Mouse (Mus musculus) lung, embryonic 14.5 days (tissue): ENCODE measurements around the gene Klra1. TPM values are rescaled to one million over a fixed set of nuclear protein-coding genes. Genes with fewer than 3 reads are reported as not detected.
"Not testable (repeated sequence)": the region's sequence is repeated elsewhere in the genome, so short reads cannot be mapped to it uniquely, and the experiment has no call there.

Experiments
- ATAC-seq: fragments of 200-750 bp; cut with Nextera tagmentation; 2 replicates; pipeline ENCODE4 v1.8.0; 2017; ENCODE audit warnings: mild to moderate bottlenecking, moderate TSS enrichment, moderate library complexity; ENCODE audit not compliant: insufficient read depth
- DNase-seq: peaks from one replicate; pipeline ENCODE4 v3.0.0-alpha.2; 2015
- H3K27ac ChIP-seq: fragments of 300-500 bp; sonication (generic); 2 replicates; pipeline ENCODE4 v1.5.1; 2014; ENCODE audit warnings: low read depth, mild to moderate bottlenecking, moderate library complexity
- H3K27me3 ChIP-seq: fragments of 300-500 bp; sonication (generic); 2 replicates; pipeline ENCODE4 v1.6.1; 2014; ENCODE audit warnings: low read length, control low read depth; ENCODE audit not compliant: insufficient read depth
- H3K36me3 ChIP-seq: fragments of 300-500 bp; sonication (generic); 2 replicates; pipeline ENCODE4 v1.6.1; 2014; ENCODE audit warnings: control low read depth; ENCODE audit not compliant: insufficient read depth
- H3K4me1 ChIP-seq: fragments of 300-500 bp; sonication (generic); 2 replicates; pipeline ENCODE4 v1.6.1; 2014; ENCODE audit warnings: antibody characterized with exemption, control low read depth; ENCODE audit not compliant: insufficient read depth
- H3K4me2 ChIP-seq: fragments of 300-500 bp; sonication (generic); 2 replicates; pipeline ENCODE4 v1.6.1; 2014; ENCODE audit warnings: mild to moderate bottlenecking
- H3K4me3 ChIP-seq: fragments of 300-500 bp; sonication (generic); 2 replicates; pipeline ENCODE4 v1.5.1; 2014; ENCODE audit warnings: low read depth, low read length
- H3K9ac ChIP-seq: fragments of 300-500 bp; sonication (generic); 2 replicates; pipeline ENCODE4 v1.6.1; 2014
- H3K9me3 ChIP-seq: fragments of 300-500 bp; sonication (generic); 2 replicates; pipeline ENCODE4 v1.6.1; 2016; ENCODE audit warnings: low read depth, low read length, control low read depth
- CTCF ChIP-seq: IDR thresholded peaks from 2 replicates; pipeline ENCODE4 v1.5.1; 2016; ENCODE audit warnings: antibody characterized with exemption, low read depth
- WGBS: fragments of 180-500 bp; shearing (Covaris S2); extraction: QIAGEN DNeasy Blood & Tissue Kit; methylation state at CpG from one replicate; pipeline ENCODE4 v1.1.7; 2014; 5-methylcytosine and 5-hydroxymethylcytosine counted together
- polyA plus RNA-seq: library from polyadenylated mRNA; unstranded; fragments of >200 nt; fragmentation: Nextera tagmentation; extraction: Ambion mirVana; gene quantifications from 2 replicates; pipeline ENCODE4 v1.2.1, GENCODE M21; 2014

The Klra1 gene
- not detected in 2 replicates for polyA plus RNA-seq

- H3K4me3 ChIP-seq, result no peak within 1 kb of the TSS
- TF ChIP-seq CTCF, result no peak
- H3K27me3 ChIP-seq, result no peaks in the 10 kb centered on the region
- H3K27ac ChIP-seq, result no peak within 1 kb of the TSS
- H3K4me1 ChIP-seq, result no peaks in the 10 kb centered on the region
- ATAC-seq (no peak), DNase-seq (no peak)
- WGBS, result 81% methylated on average over 2 of the region's 2 CpGs
- H3K4me2 ChIP-seq, result no peak within 1 kb of the TSS
- H3K9me3 ChIP-seq, result no peaks in the 10 kb centered on the region
- no peak within 1 kb of the TSS for H3K9ac ChIP-seq
- H3K36me3 ChIP-seq, result no peaks in the 10 kb centered on the region
These were observed at the start of gene Klra1 for GRCm38 (mm10) chr6:130386750-130387149. Gene Klra1 (minus strand): TSS chr6:130386874.

- H3K4me3 ChIP-seq, result no peak overlapping the region
- WGBS, result 85% methylated on average over 4 of the region's 4 CpGs
- no peaks in the 10 kb centered on the region; the same call in 1 of the 2 replicates for H3K9me3 ChIP-seq
- H3K27ac ChIP-seq, result no peak overlapping the region
- TF ChIP-seq CTCF, result no peak
- H3K27me3 ChIP-seq, result no peaks in the 10 kb centered on the region
- H3K9ac ChIP-seq, result no peak overlapping the region
- H3K4me2 ChIP-seq, result no peak overlapping the region
- ATAC-seq, result no peak
- H3K36me3 ChIP-seq, result no peaks in the 10 kb centered on the region
- H3K4me1 ChIP-seq, result no peaks in the 10 kb centered on the region
- no peak for DNase-seq
These were observed 42.8 kb upstream of the Klra1 start for GRCm38 (mm10) chr6:130429511-130429910.

- DNase-seq (no peak), ATAC-seq (no peak)
- 82% methylated on average over 2 of the region's 2 CpGs for WGBS
- no peak overlapping the region for H3K27ac ChIP-seq
- no peak for TF ChIP-seq CTCF
- no peak overlapping the region for H3K4me2 ChIP-seq
- H3K4me1 ChIP-seq, result no peaks in the 10 kb centered on the region
- no peaks in the 10 kb centered on the region for H3K36me3 ChIP-seq
- H3K4me3 ChIP-seq, result no peak overlapping the region
- peaks cover 3% of the 10 kb centered on the region; the same call in 1 of the 2 replicates for H3K9me3 ChIP-seq
- H3K9ac ChIP-seq, result no peak overlapping the region
- no peaks in the 10 kb centered on the region for H3K27me3 ChIP-seq
These were observed 32.5 kb upstream of the Klra1 start for GRCm38 (mm10) chr6:130419158-130419557.

GRCm38 (mm10) chr6:130404882-130405281 lies 18.2 kb upstream of the Klra1 start:
- H3K9ac ChIP-seq, result no peak overlapping the region
- WGBS, result 58% methylated on average over 1 of the region's 1 CpGs
- no peaks in the 10 kb centered on the region for H3K36me3 ChIP-seq
- H3K27ac ChIP-seq, result no peak overlapping the region
- no peak for ATAC-seq
- TF ChIP-seq CTCF, result no peak
- no peak overlapping the region for H3K4me2 ChIP-seq
- no peak overlapping the region for H3K4me3 ChIP-seq
- H3K4me1 ChIP-seq, result no peaks in the 10 kb centered on the region
- H3K27me3 ChIP-seq, result no peaks in the 10 kb centered on the region
- DNase-seq, result no peak
- H3K9me3 ChIP-seq, result 0 out of 2 replicates have a peak, but pooled peaks cover 3% of the 10 kb centered on the region

GRCm38 (mm10) chr6:130385803-130386202 lies 871 bp downstream of the Klra1 start:
- WGBS, result 52% methylated on average over 1 of the region's 1 CpGs
- no peak overlapping the region for H3K4me3 ChIP-seq
- no peak overlapping the region for H3K4me2 ChIP-seq
- H3K36me3 ChIP-seq, result no peaks in the 10 kb centered on the region
- H3K4me1 ChIP-seq, result no peaks in the 10 kb centered on the region
- no peaks in the 10 kb centered on the region for H3K9me3 ChIP-seq
- TF ChIP-seq CTCF, result no peak
- DNase-seq (no peak), ATAC-seq (no peak)
- no peak overlapping the region for H3K9ac ChIP-seq
- no peaks in the 10 kb centered on the region for H3K27me3 ChIP-seq
- H3K27ac ChIP-seq, result no peak overlapping the region

- H3K4me2 ChIP-seq, result no peak overlapping the region
- DNase-seq (no peak), ATAC-seq (no peak)
- 73% methylated on average over 4 of the region's 4 CpGs for WGBS
- TF ChIP-seq CTCF, result no peak
- no peak overlapping the region for H3K9ac ChIP-seq
- no peaks in the 10 kb centered on the region for H3K27me3 ChIP-seq
- no peaks in the 10 kb centered on the region for H3K36me3 ChIP-seq
- no peak overlapping the region for H3K27ac ChIP-seq
- no peak overlapping the region for H3K4me3 ChIP-seq
- H3K4me1 ChIP-seq, result no peaks in the 10 kb centered on the region
- no peaks in the 10 kb centered on the region for H3K9me3 ChIP-seq
These were observed 4.3 kb downstream of the Klra1 start for GRCm38 (mm10) chr6:130382375-130382774.

GRCm38 (mm10) chr6:130345381-130345780 lies 41.3 kb downstream of the Klra1 start:
- not testable (repeated sequence) for H3K4me3 ChIP-seq, H3K4me1 ChIP-seq, DNase-seq, ATAC-seq, H3K4me2 ChIP-seq, H3K27me3 ChIP-seq, H3K36me3 ChIP-seq, H3K27ac ChIP-seq, H3K9ac ChIP-seq, H3K9me3 ChIP-seq
- 38% methylated on average over 1 of the region's 1 CpGs for WGBS

GRCm38 (mm10) chr6:130341973-130342372 lies 44.7 kb downstream of the Klra1 start:
- WGBS, result 78% methylated on average over 2 of the region's 2 CpGs
- H3K9me3 ChIP-seq, ATAC-seq, H3K4me2 ChIP-seq, H3K4me1 ChIP-seq, H3K27me3 ChIP-seq, H3K4me3 ChIP-seq, H3K36me3 ChIP-seq, H3K9ac ChIP-seq, DNase-seq, H3K27ac ChIP-seq: not testable (repeated sequence)
